Mouse (Mus musculus) brown adipose tissue, adult 24 weeks (tissue): Measurements from ENCODE around the gene Tmod4. TPM values are rescaled to one million over a fixed set of nuclear protein-coding genes. Genes with fewer than 3 reads are reported as not detected.
A peak's percentile ranks its signal among the peaks of the same experiment; 100 is the strongest.

Experiments
- H3K27ac ChIP-seq: fragments of 200-500 bp; replicated peaks from 2 replicates; pipeline ENCODE4 v1.5.1; 2012; ENCODE audit warnings: low read depth, mild to moderate bottlenecking, low read length
- H3K4me1 ChIP-seq: fragments of 200-500 bp; 2 replicates; pipeline ENCODE4 v1.6.1; 2012; ENCODE audit warnings: low read length, mixed read lengths; ENCODE audit not compliant: control insufficient read depth, insufficient read depth, insufficient read length
- H3K4me3 ChIP-seq: fragments of 200-500 bp; 2 replicates; pipeline ENCODE4 v1.5.1; 2012; ENCODE audit warnings: low read depth, mild to moderate bottlenecking, low read length, moderate library complexity; ENCODE audit not compliant: insufficient read depth
- polyA plus RNA-seq: library from polyadenylated mRNA; stranded (reverse); fragments of >200 nt; gene quantifications from 2 replicates; pipeline ENCODE4 v1.2.4, GENCODE M21; 2012; ENCODE audit not compliant: missing spikeins, insufficient read depth, insufficient read length

Tmod4 gene
- polyA plus RNA-seq, 1 experiment, result 7.3 TPM

- Histone ChIP-seq H3K4me3 (no peak overlapping the region), H3K27ac (no peak overlapping the region), H3K4me1 (no peaks in the 10 kb centered on the region)
Measured at GRCm38 (mm10) chr3:95153874-95154273, 29.6 kb downstream of the Tmod4 start.

GRCm38 (mm10) chr3:95159511-95159986 lies 35.3 kb downstream of the Tmod4 start:
- Histone ChIP-seq H3K4me1 (peaks cover 4% of the 10 kb centered on the region; the same call in 1 of the 2 replicates), H3K27ac (no peak overlapping the region), H3K4me3 (peak overlapping the region; percentile 62)

GRCm38 (mm10) chr3:95159987-95160963 lies 36.0 kb downstream of the Tmod4 start, which contains the start of gene Sema6c:
Gene Sema6c, plus strand, starts transcription at chr3:95160457.
- H3K27ac ChIP-seq, result no peak within 1 kb of the TSS
- H3K4me1 ChIP-seq, result peaks cover 4% of the 10 kb centered on the region; the same call in 1 of the 2 replicates
- peak within 1 kb of the TSS; percentile 78 for H3K4me3 ChIP-seq

- peak overlapping the region; percentile 78 for H3K4me3 ChIP-seq
- H3K4me1 ChIP-seq, result peaks cover 4% of the 10 kb centered on the region; the same call in 1 of the 2 replicates
- H3K27ac ChIP-seq, result no peak overlapping the region
Measured at GRCm38 (mm10) chr3:95161041-95161551, 36.8 kb downstream of the Tmod4 start.

- H3K4me1 ChIP-seq, result peaks cover 4% of the 10 kb centered on the region; the same call in 1 of the 2 replicates
- H3K4me3 ChIP-seq, result peak overlapping the region; percentile 78
- H3K27ac ChIP-seq, result no peak overlapping the region
Measured at GRCm38 (mm10) chr3:95161618-95162344, 37.5 kb downstream of the Tmod4 start.

- peaks cover 4% of the 10 kb centered on the region; the same call in 1 of the 2 replicates for H3K4me1 ChIP-seq
- H3K27ac ChIP-seq, result no peak overlapping the region
- H3K4me3 ChIP-seq, result no peak overlapping the region
Measured at GRCm38 (mm10) chr3:95162345-95162628, 38.0 kb downstream of the Tmod4 start.

GRCm38 (mm10) chr3:95163419-95164255 lies 39.4 kb downstream of the Tmod4 start:
- Histone ChIP-seq H3K4me3 (no peak overlapping the region), H3K4me1 (peaks cover 4% of the 10 kb centered on the region; the same call in 1 of the 2 replicates), H3K27ac (no peak overlapping the region)

GRCm38 (mm10) chr3:95164256-95164550 lies 39.9 kb downstream of the Tmod4 start:
- Histone ChIP-seq H3K27ac (no peak overlapping the region), H3K4me1 (peaks cover 4% of the 10 kb centered on the region; the same call in 1 of the 2 replicates), H3K4me3 (no peak overlapping the region)

- Histone ChIP-seq H3K4me1 (peaks cover 4% of the 10 kb centered on the region; the same call in 1 of the 2 replicates), H3K27ac (no peak overlapping the region)
Measured at GRCm38 (mm10) chr3:95164840-95165239, 40.6 kb downstream of the Tmod4 start.

GRCm38 (mm10) chr3:95169996-95170395 lies 45.7 kb downstream of the Tmod4 start:
- Histone ChIP-seq H3K27ac (no peak overlapping the region), H3K4me3 (no peak overlapping the region), H3K4me1 (0 out of 2 replicates have a peak, but pooled peaks cover 3% of the 10 kb centered on the region)

More at GRCm38 (mm10) chr3:95164840-95165239, 40.6 kb downstream of the Tmod4 start:
- H3K4me3 ChIP-seq, result no peak overlapping the region

- Histone ChIP-seq H3K4me1 (0 out of 2 replicates have a peak, but pooled peaks cover 3% of the 10 kb centered on the region), H3K27ac (no peak overlapping the region), H3K4me3 (no peak overlapping the region)
Measured at GRCm38 (mm10) chr3:95171105-95171504, 46.8 kb downstream of the Tmod4 start.

- Histone ChIP-seq H3K27ac (no peak overlapping the region), H3K4me1 (0 out of 2 replicates have a peak, but pooled peaks cover 3% of the 10 kb centered on the region), H3K4me3 (peak overlapping the region; percentile 53; the same call in 1 of the 2 replicates)
Measured at GRCm38 (mm10) chr3:95172526-95173255, 48.4 kb downstream of the Tmod4 start.

- Histone ChIP-seq H3K27ac (no peak overlapping the region), H3K4me1 (0 out of 2 replicates have a peak, but pooled peaks cover 3% of the 10 kb centered on the region), H3K4me3 (peak overlapping the region; percentile 53)
Measured at GRCm38 (mm10) chr3:95173256-95173949, 49.1 kb downstream of the Tmod4 start.
